In the genomic region with DNA sequence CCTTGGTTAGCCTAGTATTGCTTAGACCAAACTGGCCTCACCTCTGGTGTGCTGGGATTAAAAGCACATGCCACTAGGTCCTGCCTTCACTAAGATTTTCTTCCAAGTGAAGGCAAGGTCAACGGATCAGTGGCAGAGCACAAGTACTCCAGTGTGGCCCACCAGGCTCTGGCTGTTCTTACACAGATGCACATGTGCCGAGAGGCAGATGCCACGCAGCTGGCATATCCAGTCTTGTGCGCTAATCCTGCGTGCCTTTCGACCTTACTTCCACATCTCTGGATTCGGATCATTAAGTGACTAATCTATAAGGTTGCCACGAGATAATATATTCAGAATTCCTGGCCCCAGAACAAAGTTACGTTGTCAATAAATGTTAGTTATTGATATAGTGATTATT, we compare ENCODE assay signal across 7 mouse cellular contexts. TPM values are rescaled to one million over a fixed set of nuclear protein-coding genes. Genes with fewer than 3 reads are reported as not detected.
A peak's percentile ranks its signal among the peaks of the same experiment; 100 is the strongest.
DNase-seq lines count a peak whose midpoint lies in the region; ATAC-seq and TF ChIP-seq lines count a peak whose summit lies in the region.

No protein-coding gene starts in this region.

- DNase-seq in testis, postnatal 14 days (ENCODE audit: low spot score) = no peak
- DNase-seq in left cerebral cortex, postnatal 10 days (ENCODE audit: extremely low spot score in 1 of 2, low spot score in 2 of 2) = no peak
- no peak for DNase-seq in spleen, postnatal 14 days (ENCODE audit: low spot score in 2 of 2)

- WGBS in forebrain, embryonic 13.5 days = 30% methylated on average over 9 of the region's 9 CpGs
- WGBS in liver, embryonic 15.5 days (ENCODE audit: insufficient replicate concordance) = 47% methylated on average over 9 of the region's 9 CpGs

- ATAC-seq in forebrain, embryonic 13.5 days = no peak
- no peak for ATAC-seq in liver, embryonic 15.5 days (ENCODE audit: insufficient read depth)
- ATAC-seq in frontal cortex, adult (ENCODE audit: low TSS enrichment) = no peak

- H3K9me3 ChIP-seq in forebrain, embryonic 13.5 days (replicated peaks) = 0 out of 2 replicates have a peak, but pooled peaks cover 4% of the 10 kb centered on the region
- H3K9me3 ChIP-seq in liver, embryonic 15.5 days (replicated peaks) = no peaks in the 10 kb centered on the region

- intact Hi-C loops in left cerebral cortex, postnatal 10 days (cut with DNase I) = no loop called here

- peak overlapping the region; percentile 77; the same call in 1 of the 2 replicates for H3K4me3 ChIP-seq in testis, adult 2 months (ENCODE audit: control insufficient read depth, low read depth, low read length)
- peak overlapping the region; percentile 80 for H3K4me3 ChIP-seq in forebrain, embryonic 13.5 days
- peak overlapping the region; percentile 62 for H3K4me3 ChIP-seq in liver, embryonic 15.5 days (replicated peaks)

- no peaks in the 10 kb centered on the region for H3K36me3 ChIP-seq in testis, adult 2 months (ENCODE audit: control insufficient read depth, insufficient read depth, low read length)
- H3K36me3 ChIP-seq in forebrain, embryonic 13.5 days (ENCODE audit: poor library complexity, severe bottlenecking) = no peaks in the 10 kb centered on the region
- H3K36me3 ChIP-seq in liver, embryonic 15.5 days (replicated peaks) = no peaks in the 10 kb centered on the region

- no peak overlapping the region for H3K27ac ChIP-seq in testis, adult 2 months (ENCODE audit: control insufficient read depth, insufficient read depth, low read depth, low read length)
- 0 out of 2 replicates have a peak overlapping the region, but pooled peaks have one; percentile 10 for H3K27ac ChIP-seq in forebrain, embryonic 13.5 days
- H3K27ac ChIP-seq in liver, embryonic 15.5 days (replicated peaks) = no peak overlapping the region

- H3K4me1 ChIP-seq in testis, adult 2 months (ENCODE audit: control insufficient read depth, insufficient read depth, low read length) = peaks cover 15% of the 10 kb centered on the region
- H3K4me1 ChIP-seq in forebrain, embryonic 13.5 days = peaks cover 16% of the 10 kb centered on the region
- H3K4me1 ChIP-seq in liver, embryonic 15.5 days (replicated peaks) = peaks cover 46% of the 10 kb centered on the region

- peak overlapping the region; percentile 87 for H3K4me2 ChIP-seq in forebrain, embryonic 13.5 days
- peak overlapping the region; percentile 83 for H3K4me2 ChIP-seq in liver, embryonic 15.5 days

- no peak for TF ChIP-seq POLR2A in testis, adult 2 months (IDR thresholded peaks at IDR 0.05; ENCODE audit: control insufficient read depth, low read depth, low read length)

- H3K9ac ChIP-seq in forebrain, embryonic 13.5 days = peak overlapping the region; percentile 83
- no peak overlapping the region for H3K9ac ChIP-seq in liver, embryonic 15.5 days

- TF ChIP-seq CTCF in testis, adult 2 months (IDR thresholded peaks at IDR 0.05; ENCODE audit: control insufficient read depth, insufficient read depth, insufficient replicate concordance, low read depth, low read length) = no peak

- H3K27me3 ChIP-seq in testis, adult 2 months (ENCODE audit: control insufficient read depth, insufficient read depth, low read length) = no peaks in the 10 kb centered on the region
- no peaks in the 10 kb centered on the region for H3K27me3 ChIP-seq in forebrain, embryonic 13.5 days
- no peaks in the 10 kb centered on the region for H3K27me3 ChIP-seq in liver, embryonic 15.5 days

RNA-seq across cellular contexts. Expression of gene Slc46a1, which starts 0.4 kb away (rescaled TPM):
- polyA plus RNA-seq in testis, adult 2 months (2012; rRNA removed) = 7.7 and 7.8 TPM in 2 replicates
- 15.7 and 16.2 TPM in 2 replicates for polyA plus RNA-seq in forebrain, embryonic 13.5 days (2015; fragmentation: Nextera tagmentation; extraction: Ambion mirVana)
- polyA plus RNA-seq in liver, embryonic 15.5 days (2015; fragmentation: Nextera tagmentation; extraction: Ambion mirVana) = 6.5 and 7.8 TPM in 2 replicates
- 1 to 10 TPM; 8.7 to 9.6 TPM for total RNA-seq in left cerebral cortex, postnatal 10 days (2021)

RNA-seq across cellular contexts. Expression of gene Sarm1, which starts 32.4 kb away (rescaled TPM):
- 2.5 TPM in 2 replicates for polyA plus RNA-seq in testis, adult 2 months (2012; rRNA removed)
- 34.6 and 36.2 TPM in 2 replicates for polyA plus RNA-seq in forebrain, embryonic 13.5 days (2015; fragmentation: Nextera tagmentation; extraction: Ambion mirVana)
- polyA plus RNA-seq in liver, embryonic 15.5 days (2015; fragmentation: Nextera tagmentation; extraction: Ambion mirVana) = 0.17 and 0.20 TPM in 2 replicates
- total RNA-seq in left cerebral cortex, postnatal 10 days (2021) = 10 to 100 TPM; 51.2 to 59.2 TPM

RNA-seq across cellular contexts. Expression of gene Vtn, which starts 33.8 kb away (rescaled TPM):
- 0.77 and 0.78 TPM in 2 replicates for polyA plus RNA-seq in testis, adult 2 months (2012; rRNA removed)
- 38.4 and 53.3 TPM in 2 replicates for polyA plus RNA-seq in forebrain, embryonic 13.5 days (2015; fragmentation: Nextera tagmentation; extraction: Ambion mirVana)
- 675 and 834 TPM in 2 replicates for polyA plus RNA-seq in liver, embryonic 15.5 days (2015; fragmentation: Nextera tagmentation; extraction: Ambion mirVana)
- 10 to 100 TPM; 74.5 to 75.4 TPM for total RNA-seq in left cerebral cortex, postnatal 10 days (2021)

RNA-seq across cellular contexts. Expression of gene Sebox, which starts 38.1 kb away (rescaled TPM):
- polyA plus RNA-seq in testis, adult 2 months (2012; rRNA removed) = not detected in 2 replicates
- 0.14 and 0.36 TPM in 2 replicates for polyA plus RNA-seq in forebrain, embryonic 13.5 days (2015; fragmentation: Nextera tagmentation; extraction: Ambion mirVana)
- 0.25 and 0.29 TPM in 2 replicates for polyA plus RNA-seq in liver, embryonic 15.5 days (2015; fragmentation: Nextera tagmentation; extraction: Ambion mirVana)
- 1 to 10 TPM in 1 of 2 experiments, under 1 TPM in 1; 0.61 to 1.1 TPM for total RNA-seq in left cerebral cortex, postnatal 10 days (2021)

RNA-seq across cellular contexts. Expression of gene Slc13a2, which starts 43.1 kb away (rescaled TPM):
- 2.8 and 3.1 TPM in 2 replicates for polyA plus RNA-seq in testis, adult 2 months (2012; rRNA removed)
- not detected in 2 replicates for polyA plus RNA-seq in forebrain, embryonic 13.5 days (2015; fragmentation: Nextera tagmentation; extraction: Ambion mirVana)
- polyA plus RNA-seq in liver, embryonic 15.5 days (2015; fragmentation: Nextera tagmentation; extraction: Ambion mirVana) = 0.05 TPM in 1 of 2 replicates, not detected in the other
- total RNA-seq in left cerebral cortex, postnatal 10 days (2021) = not detected

Comparison
In these comparisons a context has a peak if more than half of its experiments do, and no peak if none do; other contexts are left out.
1. RNA of gene Sarm1, which starts 32.4 kb away (polyA plus RNA-seq): 34.6 to 36.2 TPM in forebrain, embryonic 13.5 days; 2.5 TPM in testis, adult 2 months and 0.17 to 0.20 TPM in liver, embryonic 15.5 days; every median in the first group is over 10 times any median in the second.
2. RNA of gene Vtn, which starts 33.8 kb away (polyA plus RNA-seq): 675 to 834 TPM in liver, embryonic 15.5 days and 38.4 to 53.3 TPM in forebrain, embryonic 13.5 days; 0.77 to 0.78 TPM in testis, adult 2 months; every median in the first group is over 10 times any median in the second.
3. Peak in every context shown above with its lines, with median percentiles within 50 percentile points of each other: H3K4me3 ChIP-seq.